Mouse (Mus musculus) heart, embryonic 12.5 days (tissue): Measurements from ENCODE around the gene Zfp784. TPM values are rescaled to one million over a fixed set of nuclear protein-coding genes. Genes with fewer than 3 reads are reported as not detected.

ENCODE experiments used
- polyA plus RNA-seq: library from polyadenylated mRNA; unstranded; fragments of >200 nt; fragmentation: Nextera tagmentation; extraction: Ambion mirVana; gene quantifications from 2 replicates; pipeline ENCODE4 v1.2.1, GENCODE M21; 2016

The Zfp784 gene
- polyA plus RNA-seq, 1 experiment from 2014 or later: 3.6 TPM

Other genes starting within 250 kb of the Zfp784 start
- gene Tmem238, start 248.8 kb downstream of the Zfp784 start, polyA plus RNA-seq: 4.6 and 4.8 TPM in 2 replicates
- gene Rpl28, start 245.6 kb downstream of the Zfp784 start, polyA plus RNA-seq: 279 and 284 TPM in 2 replicates
- gene Ube2s, start 225.9 kb downstream of the Zfp784 start, polyA plus RNA-seq: 344 and 363 TPM in 2 replicates
- gene Shisa7, start 193.8 kb downstream of the Zfp784 start, polyA plus RNA-seq: 0.05 TPM in 1 of 2 replicates, not detected in the other
- 3.9 and 4.4 TPM in 2 replicates for gene Isoc2b, start 168.2 kb downstream of the Zfp784 start, polyA plus RNA-seq
- 0.74 and 1.0 TPM in 2 replicates for gene Isoc2a, start 161.3 kb downstream of the Zfp784 start, polyA plus RNA-seq
- 0.27 and 0.30 TPM in 2 replicates for gene Gm36210, start 131.9 kb downstream of the Zfp784 start, polyA plus RNA-seq
- 2.6 and 2.9 TPM in 2 replicates for gene Zfp628, start 123.2 kb downstream of the Zfp784 start, polyA plus RNA-seq
- gene Nat14, start 116.4 kb downstream of the Zfp784 start, polyA plus RNA-seq: 4.6 and 5.5 TPM in 2 replicates
- gene Ssc5d, start 112.7 kb downstream of the Zfp784 start, polyA plus RNA-seq: 1.5 and 1.7 TPM in 2 replicates
- 2.1 and 2.6 TPM in 2 replicates for gene Sbk2, start 74.0 kb downstream of the Zfp784 start, polyA plus RNA-seq
- 0.08 and 0.17 TPM in 2 replicates for gene Sbk3, start 67.3 kb downstream of the Zfp784 start, polyA plus RNA-seq
- 26.0 and 29.3 TPM in 2 replicates for gene Zfp579, start 42.3 kb downstream of the Zfp784 start, polyA plus RNA-seq
- gene Zfp524, start 24.0 kb downstream of the Zfp784 start, polyA plus RNA-seq: 9.8 and 10.4 TPM in 2 replicates
- gene Fiz1, start 23.7 kb downstream of the Zfp784 start, polyA plus RNA-seq: 28.9 and 31.2 TPM in 2 replicates
- gene Gm44973, start 22.9 kb downstream of the Zfp784 start, polyA plus RNA-seq: not detected in 2 replicates
- gene Zfp865, start 18.1 kb downstream of the Zfp784 start, polyA plus RNA-seq: 5.1 and 5.4 TPM in 2 replicates
- 1.5 and 1.7 TPM in 2 replicates for gene Ccdc106, start 17.9 kb downstream of the Zfp784 start, polyA plus RNA-seq
- not detected in 2 replicates for gene 4632433K11Rik, start 4.3 kb downstream of the Zfp784 start, polyA plus RNA-seq
- gene Zfp580, start 13.1 kb upstream of the Zfp784 start, polyA plus RNA-seq: 16.6 and 17.7 TPM in 2 replicates
- gene U2af2, start 23.7 kb upstream of the Zfp784 start, polyA plus RNA-seq: 81.7 and 83.9 TPM in 2 replicates
- gene Epn1, start 41.8 kb upstream of the Zfp784 start, polyA plus RNA-seq: 52.1 TPM in 2 replicates
- not detected in 2 replicates for gene Rfpl4, start 78.5 kb upstream of the Zfp784 start, polyA plus RNA-seq
- gene Rasl2-9, start 87.5 kb upstream of the Zfp784 start, polyA plus RNA-seq: 0.96 and 2.2 TPM in 2 replicates
- gene Vmn1r55, start 111.2 kb upstream of the Zfp784 start, polyA plus RNA-seq: not detected in 2 replicates
- not detected in 2 replicates for gene Vmn1r56, start 158.3 kb upstream of the Zfp784 start, polyA plus RNA-seq
- not detected in 2 replicates for gene Vmn1r57, start 180.0 kb upstream of the Zfp784 start, polyA plus RNA-seq